Mouse (Mus musculus) kidney, embryonic 15.5 days (tissue): ENCODE results near the gene Smcr8. TPM values are rescaled to one million over a fixed set of nuclear protein-coding genes. Genes with fewer than 3 reads are reported as not detected.

Experiments
- ATAC-seq: fragments of 200-750 bp; cut with Nextera tagmentation; replicated peaks from 2 replicates; pipeline ENCODE4 v1.8.0; 2017; ENCODE audit warnings: moderate TSS enrichment; ENCODE audit not compliant: low FRiP score
- H3K27ac ChIP-seq: fragments of 300-500 bp; sonication (generic); 2 replicates; pipeline ENCODE4 v1.5.1; 2015; ENCODE audit warnings: mild to moderate bottlenecking, inconsistent platforms
- H3K27me3 ChIP-seq: fragments of 300-500 bp; sonication (generic); 2 replicates; pipeline ENCODE4 v1.6.1; 2015; ENCODE audit warnings: inconsistent platforms
- H3K36me3 ChIP-seq: fragments of 300-500 bp; sonication (generic); 2 replicates; pipeline ENCODE4 v1.6.1; 2015; ENCODE audit warnings: inconsistent platforms
- H3K4me1 ChIP-seq: fragments of 300-500 bp; sonication (generic); 2 replicates; pipeline ENCODE4 v1.6.1; 2015; ENCODE audit warnings: inconsistent platforms
- H3K4me2 ChIP-seq: fragments of 300-500 bp; sonication (generic); 2 replicates; pipeline ENCODE4 v1.6.1; 2015; ENCODE audit warnings: moderate library complexity, mild to moderate bottlenecking, inconsistent platforms
- H3K4me3 ChIP-seq: fragments of 300-500 bp; sonication (generic); replicated peaks from 2 replicates; pipeline ENCODE4 v1.5.1; 2015; ENCODE audit warnings: mild to moderate bottlenecking, inconsistent platforms
- H3K9ac ChIP-seq: fragments of 300-500 bp; sonication (generic); 2 replicates; pipeline ENCODE4 v1.6.1; 2015; ENCODE audit warnings: mild to moderate bottlenecking, inconsistent platforms
- H3K9me3 ChIP-seq: fragments of 300-500 bp; sonication (generic); replicated peaks from 2 replicates; pipeline ENCODE4 v1.6.1; 2016; ENCODE audit warnings: inconsistent platforms
- WGBS: fragments of 180-500 bp; shearing (Covaris S2); methylation state at CpG from one replicate; pipeline ENCODE4 v1.1.7; 2015; ENCODE audit warnings: mixed read lengths; 5-methylcytosine and 5-hydroxymethylcytosine counted together
- microRNA-seq: library from miRNA; unstranded; fragments of <30 nt; microRNA quantifications from one replicate; pipeline ENCODE4, GENCODE M21; 2016
- polyA plus RNA-seq: library from polyadenylated mRNA; unstranded; fragments of >200 nt; fragmentation: Nextera tagmentation; extraction: Ambion mirVana; gene quantifications from 2 replicates; pipeline ENCODE4 v1.2.1, GENCODE M21; 2015

The Smcr8 gene
- polyA plus RNA-seq, 1 experiment from 2014 or later, result 6.3 TPM

DNA sequence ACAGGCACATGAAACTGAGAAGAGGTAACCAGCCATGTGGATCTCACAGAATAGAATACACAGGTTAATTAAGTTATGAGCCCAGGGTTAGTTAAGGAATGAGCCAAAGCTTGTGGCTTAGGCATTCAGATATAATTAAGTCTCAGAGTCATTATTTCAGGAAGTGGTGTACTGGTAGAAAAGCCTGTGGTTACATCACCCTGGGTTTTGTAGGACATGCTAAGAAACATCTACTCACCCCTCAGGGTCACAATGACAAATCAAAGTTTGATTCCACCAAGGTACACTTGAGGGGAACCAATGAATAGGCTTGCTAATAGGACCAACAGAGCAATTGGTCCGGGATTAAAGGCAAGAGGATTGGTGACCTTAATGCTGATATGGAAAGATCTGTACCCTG lies 49.4 kb downstream of the Smcr8 start:
- no peak for ATAC-seq
- no peaks in the 10 kb centered on the region for H3K36me3 ChIP-seq
- H3K9ac ChIP-seq, result no peak overlapping the region
- WGBS, result 54% methylated on average over 1 of the region's 1 CpGs
- no peak overlapping the region for H3K4me3 ChIP-seq
- H3K9me3 ChIP-seq, result no peaks in the 10 kb centered on the region
- H3K27me3 ChIP-seq, result no peaks in the 10 kb centered on the region
- H3K4me2 ChIP-seq, result no peak overlapping the region
- no peak overlapping the region for H3K27ac ChIP-seq
- H3K4me1 ChIP-seq, result peaks cover 6% of the 10 kb centered on the region

DNA sequence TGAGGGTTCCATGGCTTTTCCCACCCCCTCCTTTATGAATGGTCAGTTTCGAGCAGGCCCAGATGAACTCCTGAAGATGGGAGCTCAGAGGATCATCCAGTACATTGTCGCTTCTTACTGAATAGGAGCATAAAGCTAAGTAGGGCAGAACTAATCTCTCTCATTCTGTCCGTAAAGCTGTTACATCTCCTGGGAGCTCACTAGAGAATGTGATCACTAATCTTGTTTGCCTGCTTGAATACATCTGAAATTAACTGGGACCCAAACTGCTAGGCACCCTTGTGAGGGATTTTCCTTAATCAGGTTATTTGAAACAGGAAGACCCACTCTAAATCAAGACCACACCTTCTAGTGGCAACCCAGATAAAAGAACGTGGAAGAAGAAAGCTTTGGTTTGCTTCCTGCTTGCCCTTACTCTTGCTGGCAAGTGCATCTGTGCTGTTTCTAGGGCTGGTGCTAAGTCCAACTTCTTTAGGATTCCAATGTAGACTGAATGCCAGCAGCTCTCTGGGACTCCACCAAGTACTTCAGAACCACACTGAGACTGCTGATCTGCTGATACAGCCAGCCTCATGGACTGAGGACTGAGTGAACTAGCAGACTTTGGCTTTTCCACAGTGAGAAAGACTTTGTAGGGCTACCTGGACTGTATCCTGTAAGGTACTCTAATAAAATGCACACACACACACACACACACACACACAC lies 50.1 kb downstream of the Smcr8 start:
- Histone ChIP-seq H3K9ac (no peak overlapping the region), H3K4me1 (peaks cover 6% of the 10 kb centered on the region), H3K36me3 (no peaks in the 10 kb centered on the region), H3K27me3 (no peaks in the 10 kb centered on the region), H3K4me3 (no peak overlapping the region), H3K27ac (no peak overlapping the region), H3K4me2 (no peak overlapping the region), H3K9me3 (no peaks in the 10 kb centered on the region)
- ATAC-seq, result no peak
- WGBS, result 65% methylated on average over 4 of the region's 4 CpGs

DNA sequence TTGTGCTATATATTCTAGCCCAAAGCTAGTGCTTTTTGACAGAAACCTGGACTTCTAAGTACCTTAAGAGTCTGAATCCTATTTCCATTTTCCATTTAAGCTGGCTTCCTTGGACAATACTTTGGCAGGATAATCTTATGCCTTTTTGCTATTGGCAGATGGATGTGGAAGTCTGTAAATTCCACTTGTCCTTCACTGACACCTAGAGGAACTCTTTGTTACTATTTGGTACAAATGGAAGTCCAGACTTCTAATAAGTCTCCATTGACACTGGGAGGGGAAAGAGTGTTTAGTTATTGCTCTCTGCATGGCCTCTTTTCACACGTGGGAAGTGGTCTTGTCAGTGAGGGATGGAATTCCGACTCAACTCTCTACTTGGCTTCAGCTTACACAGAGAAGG lies 51.6 kb downstream of the Smcr8 start:
- no peak overlapping the region for H3K4me3 ChIP-seq
- no peaks in the 10 kb centered on the region for H3K36me3 ChIP-seq
- H3K27me3 ChIP-seq, result no peaks in the 10 kb centered on the region
- H3K9ac ChIP-seq, result no peak overlapping the region
- no peak for ATAC-seq
- 18% methylated on average over 2 of the region's 2 CpGs for WGBS
- peaks cover 6% of the 10 kb centered on the region for H3K4me1 ChIP-seq
- H3K9me3 ChIP-seq, result no peaks in the 10 kb centered on the region
- H3K27ac ChIP-seq, result no peak overlapping the region
- no peak overlapping the region for H3K4me2 ChIP-seq

DNA sequence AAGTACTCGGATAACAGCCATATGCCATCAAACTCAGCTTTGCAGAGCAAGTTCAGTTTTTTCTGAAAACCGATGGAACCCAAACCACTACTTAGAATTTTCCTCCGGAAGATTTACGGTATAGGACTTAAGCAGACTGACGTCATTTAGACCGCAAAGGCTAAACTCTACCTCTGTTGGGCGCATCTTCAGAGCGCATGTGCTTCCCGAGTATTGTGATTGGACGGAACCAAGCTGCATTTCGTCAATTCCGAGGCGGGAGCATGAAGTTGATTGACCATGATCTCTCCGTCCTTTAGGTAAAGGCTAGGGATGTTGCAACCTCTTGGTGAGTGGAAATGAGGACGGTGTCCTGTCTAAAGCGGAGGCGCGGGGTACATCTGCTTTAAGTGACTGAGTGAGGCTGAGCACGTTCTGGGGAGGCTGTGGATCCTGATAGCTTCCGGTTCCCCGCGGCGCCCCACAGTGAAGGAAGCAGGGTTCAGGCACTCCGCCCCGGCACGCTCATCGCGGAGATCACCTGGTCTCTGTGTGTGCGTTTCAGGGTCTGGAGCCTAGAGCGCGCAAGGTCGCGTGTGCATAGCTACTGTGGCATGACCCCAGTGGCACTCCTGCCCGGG lies 53.2 kb downstream of the Smcr8 start, which contains the start of gene Dhrs7b:
Gene Dhrs7b (plus strand): TSS at position 199 of the 620 bp plus-strand sequence.
- Histone ChIP-seq H3K4me3 (peak within 1 kb of the TSS; percentile 70), H3K4me1 (peaks cover 6% of the 10 kb centered on the region), H3K9me3 (no peaks in the 10 kb centered on the region), H3K27ac (peak within 1 kb of the TSS; percentile 57), H3K36me3 (no peaks in the 10 kb centered on the region), H3K4me2 (peak within 1 kb of the TSS; percentile 78), H3K27me3 (no peaks in the 10 kb centered on the region), H3K9ac (peak within 1 kb of the TSS; percentile 67)
- peak; percentile 96 for ATAC-seq
- under 1% methylated on average over 34 of the region's 34 CpGs for whole genome bisulfite sequencing

DNA sequence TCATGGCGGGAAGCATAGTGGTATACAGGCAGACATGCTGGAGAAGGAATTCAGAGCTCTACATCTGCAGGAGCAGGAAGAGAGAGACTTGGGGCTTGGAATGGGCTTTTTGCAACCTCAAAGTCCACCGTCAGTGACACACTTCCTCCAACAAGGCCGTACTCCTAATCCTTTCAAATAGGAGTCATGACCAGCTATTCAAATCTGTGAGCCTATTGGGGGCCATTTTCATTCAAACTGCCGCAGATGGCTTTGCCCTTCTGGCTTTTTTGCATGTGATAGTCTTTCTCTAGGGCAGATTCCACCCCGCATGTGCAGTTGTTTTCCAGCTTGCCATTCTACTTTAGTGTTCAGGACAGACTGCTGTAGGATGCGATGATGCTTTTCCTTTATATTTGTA lies 59.6 kb downstream of the Smcr8 start:
- Histone ChIP-seq H3K4me3 (no peak overlapping the region), H3K27me3 (no peaks in the 10 kb centered on the region), H3K9ac (no peak overlapping the region), H3K27ac (no peak overlapping the region), H3K4me1 (no peaks in the 10 kb centered on the region), H3K9me3 (no peaks in the 10 kb centered on the region), H3K4me2 (no peak overlapping the region), H3K36me3 (0 out of 2 replicates have a peak, but pooled peaks cover 9% of the 10 kb centered on the region)
- WGBS, result 93% methylated on average over 6 of the region's 6 CpGs
- ATAC-seq, result no peak

Small RNA genes lying within 50 kb of the gene (microRNA-seq; reads per million reads assigned to microRNA genes)
- gene Mir5100, result 1.0 reads per million

Other genes starting within 250 kb of the Smcr8 start
- 37.5 and 37.9 TPM in 2 replicates for gene Alkbh5, start 241.1 kb upstream of the Smcr8 start, polyA plus RNA-seq
- 52.6 and 61.4 TPM in 2 replicates for gene Llgl1, start 77.8 kb upstream of the Smcr8 start, polyA plus RNA-seq
- 78.1 and 79.0 TPM in 2 replicates for gene Flii, start 50.3 kb upstream of the Smcr8 start, polyA plus RNA-seq
- 15.7 TPM in 2 replicates for gene Mief2, start 49.1 kb upstream of the Smcr8 start, polyA plus RNA-seq
- gene Top3a, start 159 bp upstream of the Smcr8 start, polyA plus RNA-seq, result 17.3 TPM in 2 replicates
- gene Shmt1, start 34.2 kb downstream of the Smcr8 start, polyA plus RNA-seq, result 72.5 and 79.3 TPM in 2 replicates
- 36.0 and 38.2 TPM in 2 replicates for gene Dhrs7b, start 53.1 kb downstream of the Smcr8 start, polyA plus RNA-seq
- gene Tmem11, start 101.7 kb downstream of the Smcr8 start, polyA plus RNA-seq, result 65.4 and 67.7 TPM in 2 replicates
- gene Natd1, start 137.2 kb downstream of the Smcr8 start, polyA plus RNA-seq, result 21.8 and 24.2 TPM in 2 replicates
- 117 and 127 TPM in 2 replicates for gene Map2k3, start 154.5 kb downstream of the Smcr8 start, polyA plus RNA-seq
- gene Kcnj12, start 245.0 kb downstream of the Smcr8 start, polyA plus RNA-seq, result 0.45 and 0.77 TPM in 2 replicates